Mouse (Mus musculus) ES-Bruce4 (cell line): ENCODE data around the gene Rprd2.

Source experiments
- CTCF ChIP-seq: IDR thresholded peaks from one replicate; pipeline ENCODE4 v1.8.1; 2011; ENCODE audit warnings: low read depth, low read length
- EP300 ChIP-seq: IDR thresholded peaks from 2 replicates; pipeline ENCODE4 v1.6.1; 2011; ENCODE audit warnings: low read depth, low read length; ENCODE audit not compliant: insufficient read depth
- POLR2A ChIP-seq: IDR thresholded peaks from one replicate; pipeline ENCODE4 v1.8.1; 2011; ENCODE audit warnings: low read length; ENCODE audit not compliant: insufficient read depth

- TF ChIP-seq CTCF (no peak), POLR2A (no peak), EP300 (no peak)
Measured at GRCm38 (mm10) chr3:95730431-95730830, 88.2 kb downstream of the Rprd2 start.
